Mouse (Mus musculus): ENCODE measurements at regions not wholly inside any gene's neighbourhood (a gene's known extent, or its start where the extent isn't known, plus 50 kb on each side); places are given as distances from the start of the nearest gene placed in this dataset.
A peak's percentile ranks its signal among the peaks of the same experiment; 100 is the strongest.

GRCm38 (mm10) chr5:70501385-70501784, 341.0 kb downstream of the Gabrg1 start:
- peak; percentile 29 for DNase-seq (ENCODE audit: low read depth, low spot score)

- DNase-seq (ENCODE audit: low read depth, low spot score), result peak; percentile 31
Observed at GRCm38 (mm10) chr5:70476076-70476475, 366.3 kb downstream of the Gabrg1 start.

- peak; percentile 0 for DNase-seq (ENCODE audit: low read depth, low spot score)
Observed at GRCm38 (mm10) chr5:70434636-70435035, 407.8 kb downstream of the Gabrg1 start.

- DNase-seq (ENCODE audit: low read depth, low spot score), result no peak
Observed at GRCm38 (mm10) chr5:70400561-70400960, 441.9 kb downstream of the Gabrg1 start.

- DNase-seq (ENCODE audit: low read depth, low spot score), result no peak
Observed at GRCm38 (mm10) chr5:70389926-70390325, 452.5 kb downstream of the Gabrg1 start.

- DNase-seq (ENCODE audit: low read depth, low spot score), result no peak
Observed at GRCm38 (mm10) chr5:70387318-70387717, 455.1 kb downstream of the Gabrg1 start.

All from brain, adult 2 months (tissue).